Mouse (Mus musculus) liver, embryonic 14.5 days (tissue): ENCODE data around the gene Svs5.
"Not testable (repeated sequence)": the region's sequence is repeated elsewhere in the genome, so short reads cannot be mapped to it uniquely, and the experiment has no call there.

Source experiments
- CTCF ChIP-seq: IDR thresholded peaks from 2 replicates; pipeline ENCODE4 v1.5.1; 2016; ENCODE audit warnings: antibody characterized with exemption, low read depth, control low read depth
- EP300 ChIP-seq: IDR thresholded peaks from 2 replicates; pipeline ENCODE4 v1.6.1; 2016; ENCODE audit warnings: antibody characterized with exemption, low read depth

DNA sequence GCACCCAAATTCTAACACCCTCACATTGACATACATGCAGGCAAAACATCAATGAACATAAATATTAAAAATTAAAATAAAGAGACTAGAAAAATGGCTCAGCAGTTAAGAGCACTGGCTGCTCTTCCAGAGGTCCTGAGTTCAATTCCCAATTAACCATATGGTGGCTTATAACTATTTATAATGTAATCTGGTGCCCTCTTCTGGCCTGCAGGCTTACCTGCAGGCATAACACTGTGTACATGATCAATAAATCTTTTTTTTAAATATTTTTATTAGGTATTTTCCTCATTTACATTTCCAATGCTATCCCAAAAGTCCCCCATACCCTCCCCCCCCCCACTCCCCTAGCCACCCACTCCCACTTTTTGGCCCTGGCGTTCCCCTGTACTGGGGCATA lies 11.2 kb downstream of the Svs5 start:
- TF ChIP-seq CTCF, EP300: not testable (repeated sequence)
